Mouse (Mus musculus) hindbrain, embryonic 16.5 days (tissue): ENCODE data around the gene Mt1. TPM values are rescaled to one million over a fixed set of nuclear protein-coding genes. Genes with fewer than 3 reads are reported as not detected.

Source experiments
- ATAC-seq: fragments of 200-750 bp; cut with Nextera tagmentation; 2 replicates; pipeline ENCODE4 v1.8.0; 2017; ENCODE audit warnings: moderate TSS enrichment, moderate library complexity
- H3K27ac ChIP-seq: fragments of 300-500 bp; sonication (generic); 2 replicates; pipeline ENCODE4 v1.5.1; 2014; ENCODE audit warnings: low read depth, mild to moderate bottlenecking, control low read depth, low read length, moderate library complexity
- H3K27me3 ChIP-seq: fragments of 300-500 bp; sonication (generic); replicated peaks from 2 replicates; pipeline ENCODE4 v1.6.1; 2014; ENCODE audit warnings: low read length; ENCODE audit not compliant: control insufficient read depth, insufficient read depth
- H3K36me3 ChIP-seq: fragments of 300-500 bp; sonication (generic); 2 replicates; pipeline ENCODE4 v1.6.1; 2014; ENCODE audit warnings: mild to moderate bottlenecking, low read length, moderate library complexity, mixed read lengths; ENCODE audit not compliant: control insufficient read depth, insufficient read depth
- H3K4me1 ChIP-seq: fragments of 300-500 bp; sonication (generic); 2 replicates; pipeline ENCODE4 v1.6.1; 2014; ENCODE audit warnings: low read depth, low read length; ENCODE audit not compliant: control insufficient read depth, insufficient read depth
- H3K4me2 ChIP-seq: fragments of 300-500 bp; sonication (generic); 2 replicates; pipeline ENCODE4 v1.6.1; 2014; ENCODE audit warnings: mild to moderate bottlenecking, low read length, control low read depth, moderate library complexity
- H3K4me3 ChIP-seq: fragments of 300-500 bp; sonication (generic); 2 replicates; pipeline ENCODE4 v1.5.1; 2014; ENCODE audit warnings: mild to moderate bottlenecking, low read length, control low read depth, moderate library complexity
- H3K9ac ChIP-seq: fragments of 300-500 bp; sonication (generic); 2 replicates; pipeline ENCODE4 v1.6.1; 2014; ENCODE audit warnings: low read depth, mild to moderate bottlenecking, control low read depth, low read length, moderate library complexity
- H3K9me3 ChIP-seq: fragments of 300-500 bp; sonication (generic); 2 replicates; pipeline ENCODE4 v1.6.1; 2014; ENCODE audit warnings: mild to moderate bottlenecking, low read length, moderate library complexity; ENCODE audit not compliant: control insufficient read depth
- whole genome bisulfite sequencing: fragments of 180-500 bp; shearing (Covaris S2); extraction: QIAGEN DNeasy Blood & Tissue Kit; methylation state at CpG from one replicate; pipeline ENCODE4 v1.1.7; 2014; 5-methylcytosine and 5-hydroxymethylcytosine counted together
- polyA plus RNA-seq: library from polyadenylated mRNA; unstranded; fragments of >200 nt; fragmentation: Nextera tagmentation; extraction: Ambion mirVana; gene quantifications from 2 replicates; pipeline ENCODE4 v1.2.1, GENCODE M21; 2015

The Mt1 gene
- polyA plus RNA-seq, 1 experiment from 2014 or later = 210 TPM

GRCm38 (mm10) chr8:94182055-94182929 lies 3.4 kb downstream of the Mt1 start:
- WGBS = 70% methylated on average over 13 of the region's 13 CpGs
- H3K9ac ChIP-seq = no peak overlapping the region
- H3K4me2 ChIP-seq = peak overlapping the region; percentile 50
- H3K9me3 ChIP-seq = no peaks in the 10 kb centered on the region
- peaks cover 47% of the 10 kb centered on the region for H3K27me3 ChIP-seq
- peaks cover 28% of the 10 kb centered on the region for H3K4me1 ChIP-seq
- no peak overlapping the region for H3K27ac ChIP-seq
- no peak overlapping the region for H3K4me3 ChIP-seq
- H3K36me3 ChIP-seq = no peaks in the 10 kb centered on the region
- no peak for ATAC-seq

GRCm38 (mm10) chr8:94183117-94183516 lies 4.2 kb downstream of the Mt1 start:
- H3K4me2 ChIP-seq = peak overlapping the region; percentile 50
- under 1% methylated on average over 16 of the region's 16 CpGs for WGBS
- H3K9ac ChIP-seq = 0 out of 2 replicates have a peak overlapping the region, but pooled peaks have one; percentile 8
- no peak overlapping the region for H3K27ac ChIP-seq
- peak; percentile 35 for ATAC-seq
- H3K4me3 ChIP-seq = peak overlapping the region; percentile 16; the same call in 1 of the 2 replicates
- no peaks in the 10 kb centered on the region for H3K9me3 ChIP-seq
- peaks cover 45% of the 10 kb centered on the region for H3K27me3 ChIP-seq
- H3K36me3 ChIP-seq = no peaks in the 10 kb centered on the region
- H3K4me1 ChIP-seq = peaks cover 29% of the 10 kb centered on the region

GRCm38 (mm10) chr8:94184357-94184843 lies 5.5 kb downstream of the Mt1 start:
- H3K27me3 ChIP-seq = peaks cover 45% of the 10 kb centered on the region

GRCm38 (mm10) chr8:94185791-94186190 lies 6.9 kb downstream of the Mt1 start:
- no peak overlapping the region for H3K9ac ChIP-seq

More at GRCm38 (mm10) chr8:94184357-94184843, 5.5 kb downstream of the Mt1 start:
- Histone ChIP-seq H3K4me3 (no peak overlapping the region), H3K36me3 (no peaks in the 10 kb centered on the region), H3K27ac (no peak overlapping the region), H3K9me3 (no peaks in the 10 kb centered on the region), H3K4me1 (peaks cover 26% of the 10 kb centered on the region), H3K9ac (no peak overlapping the region), H3K4me2 (no peak overlapping the region)
- 31% methylated on average over 12 of the region's 12 CpGs for WGBS
- no peak for ATAC-seq

GRCm38 (mm10) chr8:94186542-94186941 lies 7.7 kb downstream of the Mt1 start:
- Histone ChIP-seq H3K4me2 (peak overlapping the region; percentile 31), H3K36me3 (no peaks in the 10 kb centered on the region), H3K4me3 (peak overlapping the region; percentile 8; the same call in 1 of the 2 replicates), H3K4me1 (peaks cover 17% of the 10 kb centered on the region), H3K27ac (no peak overlapping the region), H3K27me3 (peaks cover 33% of the 10 kb centered on the region), H3K9ac (no peak overlapping the region; the same call in 1 of the 2 replicates), H3K9me3 (no peaks in the 10 kb centered on the region)
- WGBS = 7% methylated on average over 17 of the region's 17 CpGs
- ATAC-seq = peak; percentile 59; the same call in 1 of the 2 replicates

More at GRCm38 (mm10) chr8:94185791-94186190, 6.9 kb downstream of the Mt1 start:
- Histone ChIP-seq H3K9me3 (no peaks in the 10 kb centered on the region), H3K4me1 (peaks cover 17% of the 10 kb centered on the region), H3K4me3 (no peak overlapping the region), H3K27ac (no peak overlapping the region), H3K36me3 (no peaks in the 10 kb centered on the region), H3K4me2 (no peak overlapping the region), H3K27me3 (peaks cover 33% of the 10 kb centered on the region)
- no peak for ATAC-seq
- WGBS = 76% methylated on average over 6 of the region's 6 CpGs

- no peaks in the 10 kb centered on the region for H3K9me3 ChIP-seq
- no peak overlapping the region for H3K4me3 ChIP-seq
- H3K27ac ChIP-seq = no peak overlapping the region
- H3K36me3 ChIP-seq = no peaks in the 10 kb centered on the region
- H3K4me2 ChIP-seq = no peak overlapping the region
- ATAC-seq = no peak
- WGBS = 34% methylated on average over 21 of the region's 21 CpGs
- H3K4me1 ChIP-seq = peaks cover 17% of the 10 kb centered on the region
- H3K27me3 ChIP-seq = peaks cover 29% of the 10 kb centered on the region
- no peak overlapping the region for H3K9ac ChIP-seq
Measured at GRCm38 (mm10) chr8:94187290-94188002, 8.6 kb downstream of the Mt1 start.

GRCm38 (mm10) chr8:94189275-94190031 lies 10.6 kb downstream of the Mt1 start:
- H3K9me3 ChIP-seq = no peaks in the 10 kb centered on the region
- 48% methylated on average over 13 of the region's 13 CpGs for WGBS

GRCm38 (mm10) chr8:94191101-94191691 lies 12.3 kb downstream of the Mt1 start:
- Histone ChIP-seq H3K9me3 (no peaks in the 10 kb centered on the region), H3K36me3 (no peaks in the 10 kb centered on the region), H3K4me1 (peaks cover 10% of the 10 kb centered on the region), H3K27ac (no peak overlapping the region), H3K4me2 (peak overlapping the region; percentile 61), H3K9ac (peak overlapping the region; percentile 47; the same call in 1 of the 2 replicates), H3K27me3 (peaks cover under 1% of the 10 kb centered on the region; the same call in 1 of the 2 replicates), H3K4me3 (peak overlapping the region; percentile 26)
- ATAC-seq = no peak
- WGBS = 25% methylated on average over 21 of the region's 21 CpGs

More at GRCm38 (mm10) chr8:94189275-94190031, 10.6 kb downstream of the Mt1 start:
- H3K27ac ChIP-seq = 0 out of 2 replicates have a peak overlapping the region, but pooled peaks have one; percentile 6
- no peak overlapping the region for H3K4me2 ChIP-seq
- H3K4me3 ChIP-seq = no peak overlapping the region
- H3K27me3 ChIP-seq = peaks cover 13% of the 10 kb centered on the region
- no peak overlapping the region for H3K9ac ChIP-seq
- peaks cover 10% of the 10 kb centered on the region for H3K4me1 ChIP-seq
- peak; percentile 83 for ATAC-seq
- no peaks in the 10 kb centered on the region for H3K36me3 ChIP-seq
